Mouse (Mus musculus): ENCODE measurements around the gene Elk3. TPM values are rescaled to one million over a fixed set of nuclear protein-coding genes. Genes with fewer than 3 reads are reported as not detected.

Elk3 gene
- polyA plus RNA-seq, 1 experiment, result 47.2 TPM

- WGBS, result 48% methylated on average over 15 of the region's 15 CpGs
- peaks cover 28% of the 10 kb centered on the region for H3K36me3 ChIP-seq (ENCODE audit: control insufficient read depth, insufficient read depth, low read length)
- DNase-seq, result peak; percentile 25
- TF ChIP-seq POLR2A (IDR thresholded peaks at IDR 0.05; ENCODE audit: control insufficient read depth, extremely low read depth, insufficient read depth, low read length, poor library complexity), result no peak
- H3K27ac ChIP-seq (ENCODE audit: control insufficient read depth, insufficient read depth, low read length), result peak overlapping the region; percentile 9; the same call in 1 of the 2 replicates
- no peak overlapping the region for H3K4me3 ChIP-seq (ENCODE audit: control insufficient read depth, insufficient read depth, low read length)
- H3K27me3 ChIP-seq (ENCODE audit: control insufficient read depth, insufficient read depth, low read length), result no peaks in the 10 kb centered on the region
- peaks cover 37% of the 10 kb centered on the region for H3K4me1 ChIP-seq (replicated peaks; ENCODE audit: control insufficient read depth, insufficient read depth, low read length)
Measured at GRCm38 (mm10) chr10:93261981-93262499, 48.9 kb downstream of the Elk3 start.

- H3K27ac ChIP-seq (ENCODE audit: control insufficient read depth, insufficient read depth, low read length), result peak overlapping the region; percentile 34; the same call in 1 of the 2 replicates
- DNase-seq, result peak; percentile 38
- H3K27me3 ChIP-seq (ENCODE audit: control insufficient read depth, insufficient read depth, low read length), result no peaks in the 10 kb centered on the region
- H3K4me3 ChIP-seq (ENCODE audit: control insufficient read depth, insufficient read depth, low read length), result no peak overlapping the region
- peaks cover 37% of the 10 kb centered on the region for H3K4me1 ChIP-seq (replicated peaks; ENCODE audit: control insufficient read depth, insufficient read depth, low read length)
- peaks cover 26% of the 10 kb centered on the region for H3K36me3 ChIP-seq (ENCODE audit: control insufficient read depth, insufficient read depth, low read length)
- TF ChIP-seq CTCF (IDR thresholded peaks at IDR 0.05; ENCODE audit: borderline replicate concordance, control insufficient read depth, extremely low read depth, insufficient read depth, low read length, poor library complexity), result no peak
- TF ChIP-seq POLR2A (IDR thresholded peaks at IDR 0.05; ENCODE audit: control insufficient read depth, extremely low read depth, insufficient read depth, low read length, poor library complexity), result no peak
- 12% methylated on average over 16 of the region's 16 CpGs for WGBS
Measured at GRCm38 (mm10) chr10:93261132-93261980, 49.6 kb downstream of the Elk3 start.

DNA sequence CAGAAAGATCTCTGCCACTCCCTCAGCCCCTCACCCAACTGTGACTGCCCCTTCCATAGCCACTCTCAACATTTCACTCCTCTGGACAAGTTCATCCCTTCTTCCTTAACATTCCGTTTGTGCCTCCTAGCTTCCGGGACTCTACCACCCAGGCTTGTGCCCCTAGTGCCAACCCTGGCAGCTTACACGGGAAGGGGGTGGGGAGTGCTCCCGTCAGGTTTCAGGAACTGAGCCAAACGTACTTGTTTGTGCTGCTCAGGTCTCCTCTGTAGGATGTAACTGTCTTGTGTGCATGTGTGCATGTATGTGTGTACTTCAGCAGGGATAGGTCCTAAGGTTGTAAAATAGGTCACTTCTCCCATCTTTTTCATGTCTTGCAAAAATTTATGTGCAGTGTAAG is 51.1 kb downstream of the Elk3 start:
- no peaks in the 10 kb centered on the region for H3K27me3 ChIP-seq (ENCODE audit: control insufficient read depth, insufficient read depth, low read length)
- TF ChIP-seq POLR2A (IDR thresholded peaks at IDR 0.05; ENCODE audit: control insufficient read depth, extremely low read depth, insufficient read depth, low read length, poor library complexity) (no peak), CTCF (IDR thresholded peaks at IDR 0.05; ENCODE audit: borderline replicate concordance, control insufficient read depth, extremely low read depth, insufficient read depth, low read length, poor library complexity) (no peak)
- no peak overlapping the region for H3K27ac ChIP-seq (ENCODE audit: control insufficient read depth, insufficient read depth, low read length)
- peaks cover 12% of the 10 kb centered on the region for H3K36me3 ChIP-seq (ENCODE audit: control insufficient read depth, insufficient read depth, low read length)
- peaks cover 37% of the 10 kb centered on the region for H3K4me1 ChIP-seq (replicated peaks; ENCODE audit: control insufficient read depth, insufficient read depth, low read length)
- WGBS, result 89% methylated on average over 5 of the region's 5 CpGs
- H3K4me3 ChIP-seq (ENCODE audit: control insufficient read depth, insufficient read depth, low read length), result no peak overlapping the region
- DNase-seq, result no peak

GRCm38 (mm10) chr10:93255294-93255693 is 55.6 kb downstream of the Elk3 start:
- H3K27ac ChIP-seq (ENCODE audit: control insufficient read depth, insufficient read depth, low read length), result no peak overlapping the region
- peaks cover 3% of the 10 kb centered on the region; the same call in 1 of the 2 replicates for H3K36me3 ChIP-seq (ENCODE audit: control insufficient read depth, insufficient read depth, low read length)
- peaks cover 6% of the 10 kb centered on the region; the same call in 1 of the 2 replicates for H3K4me1 ChIP-seq (replicated peaks; ENCODE audit: control insufficient read depth, insufficient read depth, low read length)
- DNase-seq, result no peak
- no peak overlapping the region for H3K4me3 ChIP-seq (ENCODE audit: control insufficient read depth, insufficient read depth, low read length)
- TF ChIP-seq CTCF (IDR thresholded peaks at IDR 0.05; ENCODE audit: borderline replicate concordance, control insufficient read depth, extremely low read depth, insufficient read depth, low read length, poor library complexity) (no peak), POLR2A (IDR thresholded peaks at IDR 0.05; ENCODE audit: control insufficient read depth, extremely low read depth, insufficient read depth, low read length, poor library complexity) (no peak)
- no peaks in the 10 kb centered on the region for H3K27me3 ChIP-seq (ENCODE audit: control insufficient read depth, insufficient read depth, low read length)
- 96% methylated on average over 13 of the region's 13 CpGs for WGBS

DNA sequence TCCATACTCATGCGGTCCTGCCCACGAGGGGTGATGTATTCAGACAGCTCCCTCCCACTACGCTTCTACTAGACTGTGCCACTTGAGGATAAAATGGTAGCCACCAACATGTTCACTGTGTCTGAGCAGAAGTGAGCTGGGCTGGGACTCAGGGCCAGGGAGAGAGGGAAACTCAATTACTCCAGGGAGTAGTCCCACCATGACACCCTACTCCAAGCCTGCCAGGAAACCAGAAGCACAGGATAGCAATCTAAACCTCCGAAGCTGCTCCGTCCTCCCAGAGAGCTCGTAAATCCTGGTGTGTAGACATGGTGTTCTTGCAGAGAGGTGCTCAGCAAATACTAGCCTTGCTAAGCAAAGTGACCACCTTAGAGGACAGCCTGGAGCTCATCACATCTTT is 57.8 kb downstream of the Elk3 start:
- no peak for TF ChIP-seq CTCF (IDR thresholded peaks at IDR 0.05; ENCODE audit: borderline replicate concordance, control insufficient read depth, extremely low read depth, insufficient read depth, low read length, poor library complexity)
- no peak for TF ChIP-seq POLR2A (IDR thresholded peaks at IDR 0.05; ENCODE audit: control insufficient read depth, extremely low read depth, insufficient read depth, low read length, poor library complexity)
- Histone ChIP-seq H3K27me3 (ENCODE audit: control insufficient read depth, insufficient read depth, low read length) (no peaks in the 10 kb centered on the region), H3K36me3 (ENCODE audit: control insufficient read depth, insufficient read depth, low read length) (peaks cover 14% of the 10 kb centered on the region), H3K4me3 (ENCODE audit: control insufficient read depth, insufficient read depth, low read length) (no peak overlapping the region), H3K27ac (ENCODE audit: control insufficient read depth, insufficient read depth, low read length) (no peak overlapping the region), H3K4me1 (replicated peaks; ENCODE audit: control insufficient read depth, insufficient read depth, low read length) (peaks cover 2% of the 10 kb centered on the region; the same call in 1 of the 2 replicates)
- no peak for DNase-seq
- WGBS, result 95% methylated on average over 6 of the region's 6 CpGs

DNA sequence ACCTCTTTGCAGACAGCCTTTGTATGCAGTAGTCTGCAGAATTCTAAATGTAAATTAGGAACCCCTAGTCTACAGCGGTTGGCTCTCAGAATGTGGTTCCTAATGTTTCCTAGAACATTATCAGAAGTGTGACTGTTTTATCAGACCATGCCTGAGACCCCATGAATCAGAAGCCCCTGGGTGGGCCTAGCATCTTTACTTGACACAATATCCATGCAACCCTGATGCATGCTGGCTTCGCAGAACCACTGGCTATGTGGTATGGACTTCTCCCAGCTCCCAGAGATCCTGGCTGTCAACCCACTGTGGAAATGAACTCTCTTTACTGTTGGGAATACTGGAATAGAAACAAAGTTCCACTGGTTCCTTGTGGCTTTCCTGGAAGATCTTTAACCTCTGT is 58.3 kb downstream of the Elk3 start:
- TF ChIP-seq CTCF (IDR thresholded peaks at IDR 0.05; ENCODE audit: borderline replicate concordance, control insufficient read depth, extremely low read depth, insufficient read depth, low read length, poor library complexity) (no peak), POLR2A (IDR thresholded peaks at IDR 0.05; ENCODE audit: control insufficient read depth, extremely low read depth, insufficient read depth, low read length, poor library complexity) (no peak)
- peaks cover 18% of the 10 kb centered on the region for H3K36me3 ChIP-seq (ENCODE audit: control insufficient read depth, insufficient read depth, low read length)
- no peaks in the 10 kb centered on the region for H3K4me1 ChIP-seq (replicated peaks; ENCODE audit: control insufficient read depth, insufficient read depth, low read length)
- no peak overlapping the region for H3K4me3 ChIP-seq (ENCODE audit: control insufficient read depth, insufficient read depth, low read length)
- no peaks in the 10 kb centered on the region for H3K27me3 ChIP-seq (ENCODE audit: control insufficient read depth, insufficient read depth, low read length)
- H3K27ac ChIP-seq (ENCODE audit: control insufficient read depth, insufficient read depth, low read length), result no peak overlapping the region
- no peak for DNase-seq
- 98% methylated on average over 2 of the region's 2 CpGs for WGBS
